Mouse (Mus musculus) kidney, postnatal 14 days (tissue): ENCODE measurements around the gene Arpc1a.

ENCODE experiments used
- DNase-seq: peaks from one replicate; pipeline ENCODE4 v3.0.0; 2022; ENCODE audit warnings: mixed read lengths

The Arpc1a gene

GRCm38 (mm10) chr5:145147748-145148147 lies 64.1 kb downstream of the Arpc1a start:
- peak; percentile 44 for DNase-seq

GRCm38 (mm10) chr5:145149294-145149693 lies 65.7 kb downstream of the Arpc1a start:
- no peak for DNase-seq

DNA sequence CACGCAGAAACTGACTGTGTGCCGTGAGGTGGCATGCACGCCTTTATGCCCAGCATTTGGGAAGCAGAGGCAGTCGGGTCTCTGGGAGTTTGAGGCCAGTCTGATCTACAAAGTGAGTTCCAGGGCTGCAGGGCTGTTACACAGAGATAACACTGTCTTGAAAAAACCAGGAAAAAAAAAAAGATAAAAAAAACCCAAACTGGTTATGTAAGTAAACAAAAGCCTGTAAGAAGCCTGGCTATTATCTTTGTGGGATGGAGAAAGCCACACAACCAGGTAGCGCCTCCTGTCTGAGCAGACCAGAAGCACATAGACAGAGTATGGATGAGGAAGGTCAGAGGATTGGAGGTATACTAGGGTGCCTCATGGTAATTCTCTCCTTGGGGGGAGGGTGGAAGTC lies 69.1 kb downstream of the Arpc1a start:
- DNase-seq = no peak
